Mouse (Mus musculus) embryonic facial prominence, embryonic 14.5 days (tissue): ENCODE results near the gene Tspoap1. TPM values are rescaled to one million over a fixed set of nuclear protein-coding genes. Genes with fewer than 3 reads are reported as not detected.

ENCODE experiments used
- ATAC-seq: fragments of 200-750 bp; cut with Nextera tagmentation; 2 replicates; pipeline ENCODE4 v1.8.0; 2017; ENCODE audit warnings: low read depth, moderate number of reproducible peaks, moderate TSS enrichment
- DNase-seq: peaks from one replicate; pipeline ENCODE4 v3.0.0-alpha.2; 2015; ENCODE audit warnings: low spot score
- H3K27ac ChIP-seq: fragments of 300-500 bp; sonication (generic); replicated peaks from 2 replicates; pipeline ENCODE4 v1.5.1; 2014; ENCODE audit warnings: low read depth, mild to moderate bottlenecking, low read length, moderate library complexity
- H3K27me3 ChIP-seq: fragments of 300-500 bp; sonication (generic); replicated peaks from 2 replicates; pipeline ENCODE4 v1.6.1; 2014; ENCODE audit warnings: low read length; ENCODE audit not compliant: control insufficient read depth, insufficient read depth
- H3K36me3 ChIP-seq: fragments of 300-500 bp; sonication (generic); 2 replicates; pipeline ENCODE4 v1.6.1; 2014; ENCODE audit warnings: low read length, mixed read lengths; ENCODE audit not compliant: control insufficient read depth, insufficient read depth
- H3K4me1 ChIP-seq: fragments of 300-500 bp; sonication (generic); 2 replicates; pipeline ENCODE4 v1.6.1; 2014; ENCODE audit warnings: antibody characterized with exemption, low read length; ENCODE audit not compliant: control insufficient read depth, insufficient read depth
- H3K4me2 ChIP-seq: fragments of 300-500 bp; sonication (generic); 2 replicates; pipeline ENCODE4 v1.6.1; 2014; ENCODE audit warnings: low read depth, mild to moderate bottlenecking, low read length, moderate library complexity, mixed read lengths
- H3K4me3 ChIP-seq: fragments of 300-500 bp; sonication (generic); 2 replicates; pipeline ENCODE4 v1.5.1; 2014; ENCODE audit warnings: low read depth, mild to moderate bottlenecking, low read length
- H3K9ac ChIP-seq: fragments of 300-500 bp; sonication (generic); 2 replicates; pipeline ENCODE4 v1.6.1; 2014; ENCODE audit warnings: low read depth, mild to moderate bottlenecking, low read length, moderate library complexity, mixed read lengths
- H3K9me3 ChIP-seq: fragments of 300-500 bp; sonication (generic); 2 replicates; pipeline ENCODE4 v1.6.1; 2016; ENCODE audit warnings: low read length; ENCODE audit not compliant: control insufficient read depth
- WGBS: fragments of 180-500 bp; shearing (Covaris S2); extraction: QIAGEN DNeasy Blood & Tissue Kit; methylation state at CpG from one replicate; pipeline ENCODE4 v1.1.7; 2014; 5-methylcytosine and 5-hydroxymethylcytosine counted together
- polyA plus RNA-seq: library from polyadenylated mRNA; unstranded; fragments of >200 nt; fragmentation: Nextera tagmentation; extraction: Ambion mirVana; gene quantifications from 2 replicates; pipeline ENCODE4 v1.2.1, GENCODE M21; 2014

Gene Tspoap1
- polyA plus RNA-seq, 1 experiment from 2014 or later, result 1.9 TPM

DNA sequence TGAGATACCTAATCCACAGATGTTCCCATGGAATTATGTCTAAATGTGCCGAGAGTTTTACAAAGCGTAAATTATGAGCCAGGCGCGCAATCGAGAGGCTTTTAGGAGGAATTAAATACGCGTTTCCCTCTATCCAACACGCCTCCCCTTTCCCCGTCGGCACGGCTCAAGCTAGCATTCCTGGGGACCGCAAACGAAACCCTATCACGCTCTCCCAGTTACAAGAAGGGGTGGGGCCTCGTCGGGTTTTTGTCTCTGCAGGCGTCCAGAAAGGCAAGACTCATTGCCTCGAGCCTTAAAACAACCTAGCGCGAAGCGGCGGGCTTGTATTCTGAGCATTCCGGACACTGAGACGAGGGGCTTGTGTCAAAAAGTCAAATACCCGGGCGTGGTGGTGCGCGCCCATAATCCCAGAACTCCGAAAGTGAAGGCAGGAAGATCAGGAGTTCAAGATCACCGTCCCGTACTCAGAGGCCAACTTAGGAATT lies 23.6 kb upstream of the Tspoap1 start:
- DNase-seq, result peak; percentile 92
- H3K9ac ChIP-seq, result peak overlapping the region; percentile 75
- H3K4me2 ChIP-seq, result peak overlapping the region; percentile 94
- no peaks in the 10 kb centered on the region for H3K27me3 ChIP-seq
- H3K36me3 ChIP-seq, result peaks cover 25% of the 10 kb centered on the region
- H3K4me3 ChIP-seq, result peak overlapping the region; percentile 69
- ATAC-seq, result peak; percentile 86
- peaks cover 9% of the 10 kb centered on the region; the same call in 1 of the 2 replicates for H3K4me1 ChIP-seq
- H3K27ac ChIP-seq, result peak overlapping the region; percentile 95
- 2% methylated on average over 31 of the region's 31 CpGs for WGBS
- H3K9me3 ChIP-seq, result no peaks in the 10 kb centered on the region

DNA sequence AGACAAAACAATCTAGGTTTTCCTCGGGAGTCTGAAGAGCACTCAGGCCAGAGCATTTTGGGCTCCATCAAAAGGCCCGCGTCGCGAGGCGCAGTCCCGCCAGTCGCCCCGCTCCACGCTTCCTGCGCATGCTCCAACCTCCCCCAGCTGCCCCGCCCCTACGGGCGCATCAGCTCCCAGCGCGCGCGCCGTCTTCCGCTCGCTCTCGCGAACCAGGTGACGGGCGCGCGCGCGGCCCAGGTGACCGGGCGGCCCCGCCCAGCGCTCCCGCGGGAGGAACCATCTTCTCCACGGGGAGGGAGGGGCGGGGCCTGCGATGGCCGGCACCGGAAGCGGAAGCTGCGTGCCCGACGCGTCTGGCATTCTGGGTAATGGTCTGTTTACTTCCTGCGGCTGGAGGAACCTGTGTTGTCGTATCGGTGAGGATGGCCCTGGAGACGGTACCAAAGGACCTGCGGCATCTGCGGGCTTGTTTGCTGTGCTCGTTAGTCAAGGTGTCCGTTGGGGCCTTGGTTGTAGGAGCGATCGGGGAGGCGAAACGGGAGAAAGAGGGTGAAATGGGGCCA lies 23.1 kb upstream of the Tspoap1 start, which contains the start of gene Supt4a:
Supt4a (plus strand) TSS at position 378 of the 566 bp plus-strand sequence.
- H3K9me3 ChIP-seq, result no peaks in the 10 kb centered on the region
- peak within 1 kb of the TSS; percentile 69 for H3K4me3 ChIP-seq
- H3K4me1 ChIP-seq, result peaks cover 9% of the 10 kb centered on the region; the same call in 1 of the 2 replicates
- H3K4me2 ChIP-seq, result peak within 1 kb of the TSS; percentile 94
- peak within 1 kb of the TSS; percentile 75 for H3K9ac ChIP-seq
- H3K36me3 ChIP-seq, result peaks cover 31% of the 10 kb centered on the region
- ATAC-seq (peak; percentile 95), DNase-seq (peak; percentile 97)
- no peaks in the 10 kb centered on the region for H3K27me3 ChIP-seq
- 0% methylated on average over 21 of the region's 57 CpGs for WGBS
- peak within 1 kb of the TSS; percentile 95 for H3K27ac ChIP-seq

DNA sequence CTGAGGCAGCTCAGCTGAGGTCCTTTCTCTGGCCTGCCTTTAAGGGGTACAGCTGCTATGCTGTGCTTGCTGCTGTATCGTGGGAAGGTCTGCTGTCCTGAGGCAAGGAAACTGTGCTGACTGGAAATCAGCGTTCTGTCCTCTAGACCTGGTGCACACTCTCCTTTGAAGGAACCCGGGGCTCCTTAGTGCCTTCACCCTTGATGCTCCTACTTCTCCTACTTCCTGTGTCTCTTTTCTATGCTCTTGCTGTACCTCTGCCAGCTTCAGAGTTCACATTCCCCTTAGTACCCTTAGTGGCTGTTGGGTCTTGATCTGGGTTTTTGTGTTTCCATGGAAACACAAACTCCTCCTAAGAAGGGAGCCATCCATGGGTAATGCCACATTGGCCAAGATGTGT lies 16.6 kb upstream of the Tspoap1 start:
- Histone ChIP-seq H3K27ac (no peak overlapping the region), H3K27me3 (no peaks in the 10 kb centered on the region), H3K9me3 (no peaks in the 10 kb centered on the region), H3K4me2 (no peak overlapping the region), H3K4me1 (no peaks in the 10 kb centered on the region), H3K9ac (no peak overlapping the region), H3K4me3 (no peak overlapping the region), H3K36me3 (peaks cover 59% of the 10 kb centered on the region)
- no peak for DNase-seq
- ATAC-seq, result no peak
- 86% methylated on average over 3 of the region's 3 CpGs for WGBS

GRCm38 (mm10) chr11:87744964-87745363 lies 15.4 kb upstream of the Tspoap1 start:
- H3K4me1 ChIP-seq, result no peaks in the 10 kb centered on the region
- H3K9ac ChIP-seq, result no peak overlapping the region
- no peak overlapping the region for H3K27ac ChIP-seq
- H3K4me2 ChIP-seq, result no peak overlapping the region
- DNase-seq, result no peak
- no peaks in the 10 kb centered on the region for H3K27me3 ChIP-seq
- H3K36me3 ChIP-seq, result peaks cover 51% of the 10 kb centered on the region
- 81% methylated on average over 4 of the region's 4 CpGs for WGBS
- no peaks in the 10 kb centered on the region for H3K9me3 ChIP-seq
- no peak overlapping the region for H3K4me3 ChIP-seq
- no peak for ATAC-seq

GRCm38 (mm10) chr11:87745632-87746555 lies 14.4 kb upstream of the Tspoap1 start:
- H3K4me2 ChIP-seq, result no peak overlapping the region
- H3K27me3 ChIP-seq, result no peaks in the 10 kb centered on the region
- H3K27ac ChIP-seq, result no peak overlapping the region
- H3K9me3 ChIP-seq, result no peaks in the 10 kb centered on the region
- no peak for ATAC-seq
- DNase-seq, result no peak
- H3K36me3 ChIP-seq, result peaks cover 41% of the 10 kb centered on the region
- 74% methylated on average over 9 of the region's 9 CpGs for WGBS
- no peak overlapping the region for H3K9ac ChIP-seq
- H3K4me1 ChIP-seq, result no peaks in the 10 kb centered on the region
- no peak overlapping the region for H3K4me3 ChIP-seq

GRCm38 (mm10) chr11:87747312-87747711 lies 13.0 kb upstream of the Tspoap1 start:
- Histone ChIP-seq H3K4me1 (no peaks in the 10 kb centered on the region), H3K4me2 (no peak overlapping the region), H3K4me3 (no peak overlapping the region), H3K36me3 (peaks cover 27% of the 10 kb centered on the region), H3K9ac (no peak overlapping the region), H3K9me3 (no peaks in the 10 kb centered on the region), H3K27me3 (no peaks in the 10 kb centered on the region), H3K27ac (no peak overlapping the region)
- whole genome bisulfite sequencing, result 94% methylated on average over 4 of the region's 5 CpGs
- DNase-seq, result no peak
- no peak for ATAC-seq

GRCm38 (mm10) chr11:87747716-87748115 lies 12.6 kb upstream of the Tspoap1 start:
- peaks cover 23% of the 10 kb centered on the region for H3K36me3 ChIP-seq
- DNase-seq (no peak), ATAC-seq (no peak)
- 93% methylated on average over 7 of the region's 7 CpGs for WGBS
- H3K4me3 ChIP-seq, result no peak overlapping the region
- no peak overlapping the region for H3K27ac ChIP-seq
- H3K27me3 ChIP-seq, result no peaks in the 10 kb centered on the region
- H3K4me2 ChIP-seq, result no peak overlapping the region
- no peaks in the 10 kb centered on the region for H3K9me3 ChIP-seq
- no peak overlapping the region for H3K9ac ChIP-seq
- no peaks in the 10 kb centered on the region for H3K4me1 ChIP-seq

- H3K9me3 ChIP-seq, result no peaks in the 10 kb centered on the region
- H3K4me3 ChIP-seq, result no peak overlapping the region
- H3K4me2 ChIP-seq, result peak overlapping the region; percentile 24
- H3K9ac ChIP-seq, result no peak overlapping the region
- WGBS, result 34% methylated on average over 19 of the region's 19 CpGs
- peaks cover 18% of the 10 kb centered on the region for H3K36me3 ChIP-seq
- no peaks in the 10 kb centered on the region for H3K27me3 ChIP-seq
- ATAC-seq, result no peak
- no peak overlapping the region for H3K27ac ChIP-seq
- H3K4me1 ChIP-seq, result no peaks in the 10 kb centered on the region
- no peak for DNase-seq
Observed at GRCm38 (mm10) chr11:87748132-87749119, 11.9 kb upstream of the Tspoap1 start.
